Mouse (Mus musculus) heart, adult 11 months (tissue): Measurements from ENCODE around the gene Med13.
A peak's percentile ranks its signal among the peaks of the same experiment; 100 is the strongest.
"Not testable (repeated sequence)": the region's sequence is repeated elsewhere in the genome, so short reads cannot be mapped to it uniquely, and the experiment has no call there.

Experiments used
- DNase-seq: peaks from one replicate; pipeline ENCODE4 v3.0.0; 2022

Med13 gene

GRCm38 (mm10) chr11:86378981-86379380 is 21.6 kb upstream of the Med13 start:
- peak; percentile 71 for DNase-seq

GRCm38 (mm10) chr11:86377841-86378240 is 20.4 kb upstream of the Med13 start:
- DNase-seq = peak; percentile 58

DNA sequence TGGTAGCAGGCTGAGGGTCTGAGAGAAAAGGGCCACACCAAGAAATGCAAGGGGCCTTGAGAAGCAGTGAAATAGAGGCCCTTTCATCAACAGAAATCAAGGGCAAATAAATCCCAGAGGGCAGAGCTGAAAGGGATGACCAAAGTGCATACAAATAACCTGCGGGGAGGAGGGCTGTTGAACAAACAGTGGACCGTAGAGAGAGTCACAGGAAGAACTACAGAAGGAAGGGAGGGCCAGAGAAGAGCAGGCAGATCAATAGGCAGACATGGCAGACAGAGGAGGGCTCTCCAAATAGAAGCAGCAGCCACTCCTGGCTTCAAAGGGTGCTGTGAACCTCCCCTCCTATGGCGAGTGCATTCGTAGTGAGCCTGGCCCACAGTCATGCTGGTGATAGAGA is 19.3 kb upstream of the Med13 start:
- DNase-seq = peak; percentile 41

DNA sequence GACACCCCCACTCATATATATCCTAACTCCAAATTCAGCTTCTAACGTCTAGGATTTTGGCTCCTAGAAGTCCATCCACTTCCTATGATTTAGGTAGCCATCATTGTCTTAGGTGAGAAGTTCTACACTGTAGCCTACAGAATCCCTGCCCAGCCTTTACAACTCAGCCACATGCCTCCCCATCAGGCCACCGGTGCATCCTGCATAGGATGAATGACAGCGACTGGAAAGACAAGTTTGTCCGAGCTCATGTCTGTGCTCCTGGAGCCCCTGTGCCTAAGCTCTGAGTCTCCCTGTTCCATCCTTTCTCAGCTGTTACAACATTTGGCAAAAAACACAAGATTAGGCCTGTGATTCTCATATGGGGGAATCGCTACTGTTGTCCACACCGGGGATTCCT is 17.7 kb upstream of the Med13 start:
- peak; percentile 62 for DNase-seq

GRCm38 (mm10) chr11:86371266-86371665 is 13.9 kb upstream of the Med13 start:
- DNase-seq = peak; percentile 74

- peak; percentile 55 for DNase-seq
Observed at GRCm38 (mm10) chr11:86369860-86370259, 12.5 kb upstream of the Med13 start.

- DNase-seq = peak; percentile 3
Observed at GRCm38 (mm10) chr11:86369003-86369402, 11.6 kb upstream of the Med13 start.

GRCm38 (mm10) chr11:86364709-86365452 is 7.5 kb upstream of the Med13 start:
- peak; percentile 76 for DNase-seq

- DNase-seq = peak; percentile 100
Observed at GRCm38 (mm10) chr11:86357984-86358528, 654 bp upstream of the Med13 start.

- DNase-seq = peak; percentile 54
Observed at GRCm38 (mm10) chr11:86356007-86356853, 1.2 kb downstream of the Med13 start.

GRCm38 (mm10) chr11:86353586-86353985 is 3.8 kb downstream of the Med13 start:
- peak; percentile 19 for DNase-seq

DNA sequence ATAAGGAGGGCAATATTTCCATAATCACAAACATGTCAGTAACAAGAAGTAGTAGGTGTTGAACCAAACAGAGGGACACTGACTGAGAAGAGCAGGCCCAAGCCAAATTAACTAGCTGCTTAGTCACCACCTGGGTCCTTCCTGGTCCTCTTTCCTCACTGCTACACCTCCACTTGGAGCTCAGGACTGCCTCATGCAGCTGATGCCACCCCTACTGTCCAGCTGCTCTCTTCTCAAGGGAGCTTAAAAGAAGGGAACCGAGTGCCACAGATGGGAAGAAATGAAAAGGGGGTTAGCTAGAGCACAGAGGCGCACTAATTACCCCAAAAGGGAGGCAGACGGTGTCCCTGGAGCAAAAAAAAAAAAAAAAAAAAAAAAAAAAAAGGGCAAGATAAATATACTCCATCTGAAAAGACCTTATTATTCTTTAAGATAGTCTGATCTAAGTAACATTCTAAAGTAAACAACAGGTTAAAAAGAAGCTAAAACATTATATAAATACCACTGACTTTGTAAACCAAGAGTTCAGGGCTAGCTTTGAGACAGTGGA is 5.6 kb downstream of the Med13 start:
- peak; percentile 83 for DNase-seq

GRCm38 (mm10) chr11:86350636-86351138 is 6.7 kb downstream of the Med13 start:
- DNase-seq = no peak

DNA sequence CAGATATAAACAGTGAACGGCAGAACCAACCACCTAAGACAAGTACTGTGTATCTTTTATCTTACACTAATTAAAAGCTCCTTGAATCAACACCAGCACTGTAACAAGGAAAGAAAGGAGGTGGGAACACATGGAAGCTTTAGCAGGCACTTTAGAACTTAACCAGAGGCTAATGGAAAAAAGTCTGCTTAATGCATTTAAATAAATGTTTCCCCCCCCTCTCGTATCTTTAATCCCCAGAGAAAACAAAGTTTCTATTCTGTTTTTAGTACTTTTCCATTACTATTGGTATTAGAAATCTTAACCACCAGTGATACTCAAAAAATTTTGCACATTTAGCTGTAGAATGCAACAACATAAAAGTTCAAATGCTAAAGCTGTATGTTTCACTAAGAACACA is 8.1 kb downstream of the Med13 start:
- DNase-seq = peak; percentile 0

DNA sequence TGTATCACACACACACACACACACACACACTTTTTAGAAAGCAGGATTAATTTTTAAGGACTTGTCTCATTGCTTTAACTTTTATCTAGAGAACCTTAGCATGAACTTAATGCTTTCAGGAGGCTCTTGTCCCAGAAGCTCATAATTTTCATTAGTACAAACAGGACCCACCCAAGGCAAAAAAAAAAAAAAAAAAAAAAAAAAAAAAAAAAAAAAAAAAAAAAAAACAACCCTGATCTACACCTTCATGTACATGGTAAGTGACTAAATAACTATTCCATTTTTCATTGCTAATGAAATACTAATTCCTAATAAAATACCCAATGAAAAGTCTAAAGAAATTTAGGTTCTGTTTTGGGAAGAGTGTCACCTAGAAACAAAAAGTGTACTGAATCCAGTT is 8.5 kb downstream of the Med13 start:
- no peak for DNase-seq

GRCm38 (mm10) chr11:86347387-86348122 is 9.8 kb downstream of the Med13 start:
- no peak for DNase-seq

DNA sequence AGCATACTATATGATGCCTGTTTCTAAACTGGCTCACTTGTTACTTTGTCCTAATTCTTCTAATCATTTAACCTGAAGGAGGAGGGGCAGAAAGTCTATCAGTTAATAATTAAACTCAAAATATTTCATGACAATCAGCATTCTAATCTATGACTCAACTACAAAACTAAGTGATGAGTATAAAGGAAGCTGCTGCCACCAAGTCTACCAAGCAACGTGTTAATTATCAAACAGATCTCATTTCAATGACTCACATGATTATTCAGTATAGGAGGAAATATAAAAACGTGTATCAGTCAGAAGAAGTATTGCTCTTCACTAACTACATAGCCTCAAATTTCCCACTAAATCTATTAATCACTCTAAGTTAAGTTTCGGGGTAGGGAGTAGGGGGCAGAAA is 10.9 kb downstream of the Med13 start:
- DNase-seq = no peak

DNA sequence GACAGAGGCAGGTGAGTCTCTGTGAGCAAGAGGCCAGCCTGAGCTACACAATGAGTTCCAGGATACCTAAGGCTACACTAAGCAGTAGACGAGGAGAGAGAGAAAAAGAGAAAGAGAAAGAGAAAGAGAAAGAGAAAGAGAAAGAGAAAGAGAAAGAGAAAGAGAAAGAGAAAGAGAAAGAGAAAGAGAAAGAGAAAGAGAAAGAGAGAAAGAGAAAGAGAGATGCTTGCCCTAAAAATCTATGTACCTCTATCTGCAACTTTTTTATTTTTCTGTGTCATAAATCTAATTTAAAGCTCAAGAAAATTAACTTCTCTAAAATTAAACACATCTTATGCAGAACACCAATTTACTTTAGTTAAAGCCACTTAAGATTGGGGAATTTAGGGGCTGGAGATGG is 12.5 kb downstream of the Med13 start:
- not testable (repeated sequence) for DNase-seq

DNA sequence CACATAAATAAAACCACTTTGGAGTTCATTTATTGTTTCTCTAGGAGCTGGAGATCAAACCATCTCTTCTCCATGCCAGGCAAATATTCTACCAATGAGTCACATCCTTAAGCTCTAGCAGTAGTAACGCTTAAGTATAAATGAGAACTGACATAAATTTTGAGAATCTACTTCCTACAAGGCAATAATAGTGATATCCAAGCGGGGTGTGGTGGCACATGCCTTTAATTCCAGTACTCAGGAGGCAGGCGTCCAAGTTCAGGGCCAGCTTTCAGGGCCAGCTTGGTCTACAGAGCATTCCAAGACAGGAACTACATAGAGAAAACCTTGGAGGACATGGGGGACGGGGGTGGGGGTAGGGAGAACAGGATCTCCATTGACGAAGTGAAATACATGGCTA is 33.2 kb downstream of the Med13 start:
- no peak for DNase-seq

DNA sequence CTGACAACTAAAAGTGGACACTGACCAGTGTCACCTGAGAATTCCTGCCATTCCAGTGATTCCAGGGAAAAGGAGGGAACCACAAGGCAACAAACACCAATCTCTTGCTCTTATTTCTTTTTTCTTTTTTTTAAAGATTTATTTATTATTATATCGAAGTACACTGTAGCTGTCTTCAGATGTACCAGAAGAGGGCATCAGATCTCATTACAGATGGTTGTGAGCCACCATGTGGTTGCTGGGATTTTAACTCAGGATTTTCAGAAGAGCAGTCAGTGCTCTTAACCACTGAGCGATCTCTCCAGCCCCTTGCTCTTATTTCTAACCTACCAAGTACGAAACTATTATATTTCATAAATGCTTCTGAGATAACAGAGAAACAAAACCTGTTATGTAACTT is 42.4 kb downstream of the Med13 start:
- not testable (repeated sequence) for DNase-seq

DNA sequence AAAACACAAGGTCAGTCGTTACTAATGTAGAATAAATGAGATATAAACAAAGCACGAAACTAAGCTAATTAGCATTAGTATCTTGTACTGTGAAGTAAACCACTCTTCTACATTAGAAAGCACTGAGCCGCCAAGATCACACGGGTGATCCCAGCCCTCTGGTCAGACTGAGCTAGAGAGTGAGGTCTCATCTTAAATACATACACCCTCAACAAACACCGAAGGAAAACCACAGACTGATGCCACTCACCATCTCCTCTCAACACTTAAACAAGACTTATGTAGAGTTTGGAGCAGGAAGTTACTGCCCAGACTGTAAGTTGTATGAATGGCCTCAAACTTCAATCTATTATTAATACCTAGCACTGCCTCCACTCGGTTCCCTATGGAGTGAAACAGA is 47.1 kb downstream of the Med13 start:
- DNase-seq = peak; percentile 56

DNA sequence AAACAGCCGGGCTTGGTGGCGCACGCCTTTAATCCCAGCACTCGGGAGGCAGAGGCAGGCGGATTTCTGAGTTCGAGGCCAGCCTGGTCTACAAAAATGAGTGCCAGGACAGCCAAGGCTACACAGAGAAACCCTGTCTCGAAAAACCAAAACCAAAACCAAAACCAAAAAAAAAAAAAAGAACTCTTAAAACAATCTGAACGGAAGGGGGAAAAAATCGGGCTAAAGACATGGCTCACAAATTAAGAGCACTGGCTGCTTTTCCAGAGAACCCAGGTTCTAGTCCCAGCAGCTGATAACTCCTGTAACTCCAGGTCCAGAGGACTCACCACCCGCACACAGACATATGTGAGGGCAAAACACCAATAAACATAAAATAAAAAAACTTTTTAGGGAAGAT is 65.2 kb downstream of the Med13 start:
- not testable (repeated sequence) for DNase-seq

GRCm38 (mm10) chr11:86291714-86292113 is 65.7 kb downstream of the Med13 start:
- DNase-seq = no peak
